Mouse (Mus musculus) G1E-ER4 (cell line): Measurements from ENCODE around the gene Tmem151b. TPM values are rescaled to one million over a fixed set of nuclear protein-coding genes. Genes with fewer than 3 reads are reported as not detected.

Experiments
- GATA1 ChIP-seq: IDR thresholded peaks from one replicate; pipeline ENCODE4 v1.8.0; 2012; ENCODE audit warnings: low read length, inconsistent platforms
- polyA plus RNA-seq: library from polyadenylated mRNA; stranded (reverse); fragments of >175 nt; gene quantifications from 2 replicates; pipeline ENCODE4 v1.2.3, GENCODE M21; 2012

Tmem151b gene
- polyA plus RNA-seq, 1 experiment, result not detected

DNA sequence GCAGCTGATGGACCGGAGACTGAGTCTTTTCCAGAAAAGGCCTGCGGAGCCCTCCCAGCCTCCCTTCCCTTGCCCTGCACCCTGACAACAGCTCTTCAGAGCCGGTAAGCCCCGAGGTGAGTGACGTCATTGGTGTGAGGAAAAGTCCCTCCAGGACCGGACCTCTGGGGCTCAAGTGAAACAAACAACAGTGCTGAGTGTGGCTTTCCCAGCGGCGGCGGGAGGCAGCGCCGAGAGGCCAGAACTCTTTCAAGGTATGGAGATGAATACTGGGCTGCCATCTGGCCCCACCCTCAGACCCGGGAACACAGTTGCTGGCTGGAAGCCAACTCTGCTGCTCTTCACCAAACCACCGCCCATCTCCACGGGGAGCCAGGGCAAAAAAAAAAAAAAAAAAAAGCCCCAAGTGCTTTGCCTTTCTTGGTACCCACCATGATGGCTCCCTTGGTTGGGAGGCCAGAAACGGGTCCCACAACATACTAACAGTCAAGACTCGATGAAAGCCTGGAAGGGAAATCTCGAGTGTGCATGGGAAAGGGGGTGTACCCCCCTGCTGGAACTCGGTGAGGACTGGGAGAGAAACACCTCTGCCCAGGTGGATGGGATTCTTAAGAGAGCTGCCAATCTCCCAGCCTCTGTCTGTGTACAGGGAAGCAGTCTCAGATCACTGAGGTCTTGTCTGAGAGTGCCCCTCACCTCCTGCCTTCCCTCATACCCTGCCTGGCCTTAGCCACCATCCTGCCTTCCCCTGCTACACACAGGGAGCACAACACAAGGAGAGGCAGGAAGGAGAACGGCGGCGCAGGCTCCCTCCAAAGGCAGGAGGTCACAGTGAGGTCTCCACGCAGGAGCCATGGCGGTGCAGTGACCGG lies 5.2 kb downstream of the Tmem151b start:
- TF ChIP-seq GATA1, result no peak

DNA sequence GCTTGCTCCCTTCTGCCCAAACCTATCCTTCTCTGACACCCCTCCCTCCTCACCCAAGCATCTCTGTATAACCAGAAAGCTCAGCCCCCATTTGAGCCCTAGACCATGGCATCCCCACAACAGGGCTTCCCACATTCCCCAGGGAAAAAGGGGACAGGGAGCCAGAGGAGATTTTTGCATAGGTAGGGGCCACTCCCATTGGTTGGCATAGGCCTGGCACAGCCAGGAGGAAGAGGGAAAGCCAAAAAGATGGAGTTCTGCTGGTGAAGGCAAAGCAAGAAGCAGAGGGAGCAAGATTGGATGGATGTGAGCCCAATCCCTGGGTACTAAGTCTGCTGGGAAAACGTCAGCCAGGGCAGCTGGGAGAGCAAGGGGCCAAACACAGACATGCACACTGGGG lies 6.4 kb downstream of the Tmem151b start:
- TF ChIP-seq GATA1, result no peak

DNA sequence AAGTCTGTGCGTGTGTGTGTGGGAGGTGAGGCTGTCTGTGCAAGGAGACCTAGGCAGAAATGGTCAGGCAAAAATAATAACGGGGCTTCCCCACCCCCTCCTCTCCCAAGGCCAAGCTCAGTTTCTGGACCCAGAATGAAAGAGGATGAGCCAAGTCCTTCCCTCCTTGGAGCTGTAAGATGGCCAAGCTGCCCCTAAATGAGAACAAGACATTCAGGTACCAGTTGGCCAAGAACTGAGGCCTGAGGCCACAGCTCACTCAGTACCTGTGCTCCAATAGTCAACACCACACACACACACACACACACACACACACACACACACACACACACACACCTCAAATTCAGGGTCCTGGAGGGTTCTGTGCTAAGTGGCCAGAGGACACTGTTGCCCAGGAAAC lies 6.8 kb downstream of the Tmem151b start:
- no peak for TF ChIP-seq GATA1

DNA sequence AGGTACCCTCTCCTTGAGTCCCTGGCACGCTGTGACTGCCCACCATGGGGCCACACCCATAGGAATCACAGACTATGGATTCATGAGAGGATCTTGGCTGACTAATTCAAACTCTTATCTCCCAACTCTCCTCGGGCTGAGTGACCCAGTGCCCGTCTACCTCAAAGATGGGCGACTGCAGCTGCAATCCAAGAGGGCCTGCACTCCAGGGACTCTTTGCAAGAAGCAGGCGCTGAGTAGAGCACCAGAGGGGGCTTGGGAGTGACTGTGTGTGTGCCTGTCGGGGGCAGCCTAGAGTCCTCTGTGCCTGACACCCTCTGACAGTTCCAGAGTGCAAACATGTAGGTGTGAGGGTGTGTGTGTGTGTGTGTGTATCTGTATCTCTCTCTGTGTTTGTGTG lies 7.3 kb downstream of the Tmem151b start:
- no peak for TF ChIP-seq GATA1

DNA sequence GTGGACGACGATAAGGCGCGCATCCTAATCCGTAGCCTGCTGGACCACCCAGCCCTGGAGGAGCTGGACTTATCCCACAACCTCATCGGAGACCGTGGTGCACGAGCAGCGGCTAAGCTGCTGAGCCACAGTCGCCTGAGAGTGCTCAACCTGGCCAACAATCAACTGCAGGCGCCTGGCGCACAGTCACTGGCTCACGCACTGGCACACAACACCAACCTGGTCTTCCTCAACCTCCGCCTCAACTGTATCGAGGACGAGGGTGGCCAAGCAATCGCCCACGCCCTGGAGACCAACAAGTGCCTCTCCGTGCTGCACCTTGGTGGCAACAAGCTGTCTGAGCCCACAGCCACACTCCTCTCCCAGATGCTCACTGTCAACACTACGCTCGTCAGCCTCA lies 9.8 kb downstream of the Tmem151b start:
- no peak for TF ChIP-seq GATA1

DNA sequence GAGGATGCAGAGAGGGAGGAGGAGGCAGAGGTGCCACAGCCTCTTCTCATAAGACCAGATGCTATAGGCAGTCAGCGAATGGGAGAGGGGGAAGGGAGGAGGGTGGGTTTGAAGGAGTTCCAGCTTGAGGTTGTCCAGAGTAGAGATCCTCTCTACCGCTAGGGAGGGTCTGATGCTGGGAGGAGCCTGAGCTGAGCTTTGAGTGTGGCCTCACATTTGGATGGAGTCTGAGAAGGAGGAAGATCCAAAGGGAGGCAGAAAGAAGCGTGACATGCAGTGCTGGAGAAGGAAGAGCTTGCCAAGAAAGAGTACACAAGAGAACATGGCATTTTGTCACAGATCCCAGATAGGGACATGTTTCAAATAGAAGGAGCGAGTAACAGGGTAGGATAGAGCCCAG lies 11.1 kb downstream of the Tmem151b start:
- no peak for TF ChIP-seq GATA1

DNA sequence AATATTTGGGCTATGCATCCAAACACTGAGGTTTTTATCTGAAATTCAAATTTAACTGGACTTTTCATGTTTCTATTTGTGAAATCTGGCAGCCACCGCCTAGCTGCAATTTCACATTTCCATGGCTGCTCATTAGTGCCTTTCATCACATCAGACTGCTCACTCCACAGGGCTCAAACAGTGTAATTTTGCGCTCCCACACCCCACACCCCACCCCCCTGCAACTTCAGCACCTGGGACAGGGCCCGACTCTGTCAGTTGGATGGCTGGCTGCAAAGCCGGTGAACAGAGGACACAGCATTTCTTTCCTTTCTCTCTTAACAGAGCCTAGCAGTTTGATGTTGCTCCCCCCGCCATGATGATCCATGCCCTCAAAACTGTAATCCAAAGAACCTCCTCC lies 13.2 kb downstream of the Tmem151b start:
- no peak for TF ChIP-seq GATA1

DNA sequence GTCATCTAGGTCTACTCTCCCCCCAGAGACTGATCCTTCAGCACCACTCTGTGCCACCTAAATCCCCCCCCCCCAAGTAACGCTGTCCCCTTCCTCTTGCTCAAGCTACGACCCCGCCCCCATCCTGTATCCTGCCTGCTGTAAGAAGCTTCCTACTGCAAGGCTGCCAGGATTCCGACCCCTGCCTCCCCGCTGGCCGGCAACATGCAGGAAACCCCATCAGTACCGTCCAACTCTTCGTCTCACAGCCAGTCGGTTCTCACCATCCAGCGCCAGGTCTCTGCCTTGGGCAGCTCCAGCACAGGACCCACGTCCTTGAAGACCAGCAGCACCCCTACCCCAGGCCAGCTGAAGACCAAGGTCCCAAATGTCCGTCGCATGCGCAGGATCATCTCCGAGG lies 16.6 kb downstream of the Tmem151b start:
- TF ChIP-seq GATA1, result no peak

DNA sequence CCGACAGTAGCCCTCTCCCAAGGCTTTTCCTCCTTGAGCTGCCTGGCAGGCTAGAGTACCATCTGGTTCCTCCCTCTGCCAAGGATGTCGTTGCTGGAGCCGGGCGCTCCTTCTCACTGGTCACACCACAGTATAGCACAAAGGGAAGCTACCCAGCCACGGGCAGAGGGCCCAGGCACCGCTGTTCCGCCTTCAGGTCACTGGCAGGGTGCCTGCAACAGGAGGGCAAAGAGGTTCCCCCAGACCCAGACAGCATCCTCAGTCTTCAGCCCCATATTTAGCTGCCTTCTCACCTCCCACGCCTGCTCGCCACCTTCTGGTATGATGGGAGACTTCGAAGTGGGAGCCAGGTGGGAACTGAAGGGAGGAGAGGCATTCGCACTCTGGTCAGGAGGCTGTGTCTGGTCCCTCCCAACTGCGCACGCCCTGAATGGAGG lies 19.1 kb downstream of the Tmem151b start:
- no peak for TF ChIP-seq GATA1

DNA sequence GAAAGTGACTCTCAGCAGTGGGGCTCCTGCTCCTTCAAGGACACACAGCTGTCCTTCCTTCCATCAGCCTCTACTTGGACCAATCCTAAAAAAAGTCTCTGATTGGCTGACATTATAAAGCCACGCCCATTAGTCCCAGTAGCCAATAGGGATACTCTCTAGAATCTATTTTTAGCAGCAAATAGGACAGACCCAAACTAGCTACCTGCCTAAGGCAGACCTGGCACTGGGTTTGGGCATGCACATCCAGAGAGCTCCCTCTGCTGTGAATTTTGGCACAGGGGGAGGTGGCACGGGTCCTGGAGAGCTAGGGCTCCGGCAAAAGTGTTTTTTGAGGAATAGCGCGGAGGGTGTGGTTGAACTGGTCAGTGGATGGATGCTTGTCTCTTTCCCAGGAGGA lies 22.9 kb downstream of the Tmem151b start:
- no peak for TF ChIP-seq GATA1

DNA sequence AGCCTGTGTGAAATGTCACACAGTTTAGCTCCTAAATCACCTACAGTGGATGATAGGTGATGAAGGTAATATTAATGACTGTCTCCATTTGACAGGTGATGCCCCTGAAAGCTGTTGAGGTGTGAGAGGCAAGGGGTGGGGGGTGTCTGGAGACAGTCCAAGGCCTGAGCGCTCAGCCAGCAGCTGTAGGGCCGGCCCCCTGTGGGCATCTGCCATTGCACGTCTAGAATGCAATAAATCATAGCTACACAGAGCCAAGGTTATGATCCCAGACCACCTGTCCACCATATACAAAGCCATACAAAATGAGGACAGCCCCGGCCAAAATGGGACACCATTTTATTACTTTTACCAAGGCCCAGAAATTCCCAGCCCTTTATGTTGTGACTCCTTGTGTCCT lies 24.5 kb downstream of the Tmem151b start:
- TF ChIP-seq GATA1, result no peak

DNA sequence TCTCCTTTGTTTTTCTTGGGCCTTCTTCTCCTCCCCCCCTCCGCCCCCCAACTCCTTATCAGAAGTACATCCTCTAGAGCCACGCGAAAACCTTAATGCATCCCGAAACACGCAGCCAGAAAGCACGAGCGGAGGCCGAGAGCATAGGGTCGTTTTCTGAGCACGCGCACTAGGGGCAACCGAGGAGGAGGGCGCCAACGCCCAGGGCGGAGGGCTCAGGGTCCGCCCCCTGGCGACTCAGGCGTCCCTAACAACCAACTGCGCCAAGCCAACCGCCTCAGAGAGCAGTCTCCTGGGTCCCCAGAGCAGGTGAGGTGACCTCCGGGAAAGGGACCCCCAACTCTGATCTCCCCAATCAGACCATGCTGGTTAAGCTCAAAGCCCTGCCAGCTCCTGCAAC lies 26.2 kb downstream of the Tmem151b start, which contains the start of gene Tcte1:
Gene Tcte1, plus strand, starts transcription at position 172 of the 400 bp plus-strand sequence.
- TF ChIP-seq GATA1, result no peak

DNA sequence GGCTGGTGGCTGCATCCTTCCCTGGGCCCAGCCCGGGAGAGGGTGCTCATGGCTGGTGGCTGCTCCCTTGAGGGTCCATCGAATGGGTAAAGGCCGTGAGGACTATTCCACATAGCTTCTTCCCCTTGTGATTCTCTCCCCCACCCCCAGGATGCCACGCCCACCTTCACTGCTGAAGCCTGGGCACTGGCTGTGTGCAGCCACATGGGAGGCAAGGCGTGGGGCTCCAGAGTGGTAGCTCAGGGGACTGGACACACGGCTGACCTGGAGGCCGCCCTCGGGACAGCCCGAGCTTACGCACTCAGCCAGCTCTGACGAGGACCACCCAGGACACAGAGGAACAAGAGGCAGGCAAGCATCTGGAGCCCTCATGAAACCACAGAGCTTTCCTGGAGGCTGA lies 29.3 kb downstream of the Tmem151b start:
- TF ChIP-seq GATA1, result no peak

DNA sequence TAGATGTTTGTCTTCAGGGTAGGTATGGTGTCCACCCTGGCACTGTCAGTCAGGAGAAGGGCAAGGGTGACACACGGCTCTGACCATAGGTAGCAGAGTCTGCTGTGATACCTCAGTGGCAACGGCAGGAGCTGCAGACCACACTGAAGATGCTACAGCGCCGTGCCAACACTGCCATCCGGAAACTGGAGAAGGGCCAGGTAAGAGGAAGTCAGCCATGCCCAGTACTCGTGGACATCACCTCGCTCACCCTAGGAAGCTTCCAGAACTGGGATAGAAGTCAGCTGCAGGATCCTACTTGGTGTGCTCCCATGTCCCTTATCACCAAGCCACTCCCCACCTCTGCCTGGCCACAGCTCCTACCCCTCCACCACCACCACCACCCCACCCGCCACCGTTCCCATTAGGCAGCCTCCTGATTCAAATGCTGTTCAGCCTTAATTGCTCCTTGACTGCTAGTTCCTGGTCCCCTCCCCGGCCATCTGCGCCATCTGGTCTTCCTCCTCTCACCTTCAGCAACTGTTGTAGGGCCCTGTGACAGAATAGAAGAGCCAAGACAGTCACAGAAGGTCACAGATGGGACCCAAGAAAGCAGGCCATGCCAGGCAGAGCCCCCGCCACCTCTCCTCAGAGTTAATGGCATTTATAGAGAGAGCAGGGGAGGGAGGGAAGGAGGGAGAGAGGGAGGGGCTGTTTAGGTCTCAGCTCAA lies 30.6 kb downstream of the Tmem151b start:
- TF ChIP-seq GATA1, result no peak

DNA sequence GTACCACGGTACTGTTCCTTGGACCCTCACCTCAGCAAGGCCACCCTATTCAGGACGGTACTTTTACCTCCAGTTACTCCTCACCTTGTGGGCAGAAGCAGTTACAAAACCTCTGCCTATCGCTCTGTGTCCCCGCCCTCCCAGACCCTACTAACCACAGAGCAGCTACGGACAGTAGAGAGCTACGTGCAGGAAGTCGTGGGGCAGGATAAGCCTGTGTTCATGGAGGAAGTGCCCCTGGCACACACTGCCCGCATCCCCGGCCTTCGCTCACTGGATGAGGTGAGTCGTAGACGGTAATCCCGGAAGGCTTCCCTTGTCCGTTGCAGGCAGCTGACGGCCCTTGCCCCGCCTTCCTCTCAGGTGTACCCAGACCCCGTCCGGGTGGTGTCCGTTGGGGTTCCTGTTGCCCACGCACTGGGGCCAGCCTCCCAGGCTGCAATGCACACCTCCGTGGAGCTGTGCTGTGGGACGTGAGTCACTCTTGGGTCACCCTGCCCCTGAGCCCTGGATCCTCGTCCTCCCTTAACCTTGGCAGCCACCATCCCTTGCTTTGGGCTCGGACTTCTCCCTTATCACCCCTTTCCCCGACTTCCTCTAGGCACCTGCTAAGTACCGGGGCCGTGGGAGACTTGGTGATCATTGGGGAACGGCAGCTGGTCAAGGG lies 31.8 kb downstream of the Tmem151b start:
- TF ChIP-seq GATA1, result no peak

DNA sequence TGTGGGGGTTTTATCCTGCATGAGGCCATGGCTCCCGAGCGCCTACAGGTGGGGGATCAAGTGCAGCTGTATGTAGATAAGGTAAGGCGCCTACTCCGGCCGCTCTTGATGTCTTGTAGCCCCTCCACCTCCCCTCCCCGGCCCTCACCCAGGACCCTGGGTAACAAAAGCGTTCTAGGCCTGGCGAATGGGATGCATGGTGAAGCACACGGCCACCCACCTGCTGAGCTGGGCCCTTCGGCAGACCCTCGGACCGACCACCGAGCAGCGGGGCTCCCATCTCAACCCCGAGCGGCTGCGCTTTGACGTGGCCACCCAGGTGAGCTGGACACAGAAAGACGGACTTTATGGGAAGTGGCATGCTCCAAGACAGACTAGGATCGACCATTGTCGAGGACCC lies 32.3 kb downstream of the Tmem151b start:
- no peak for TF ChIP-seq GATA1
